Mouse (Mus musculus) erythroblast, embryonic 14.5 days (primary cell): ENCODE measurements around the gene Btbd9. TPM values are rescaled to one million over a fixed set of nuclear protein-coding genes. Genes with fewer than 3 reads are reported as not detected.
A peak's percentile ranks its signal among the peaks of the same experiment; 100 is the strongest.

Source experiments
- H3K27me3 ChIP-seq: 2 replicates; pipeline ENCODE4 v1.6.1; 2012; ENCODE audit warnings: inconsistent platforms; ENCODE audit not compliant: control insufficient read depth
- H3K36me3 ChIP-seq: 2 replicates; pipeline ENCODE4 v1.6.1; 2012; ENCODE audit warnings: mild to moderate bottlenecking, inconsistent platforms; ENCODE audit not compliant: control insufficient read depth
- H3K4me1 ChIP-seq: 2 replicates; pipeline ENCODE4 v1.6.1; 2012; ENCODE audit warnings: inconsistent platforms; ENCODE audit not compliant: control insufficient read depth
- H3K4me3 ChIP-seq: replicated peaks from 2 replicates; pipeline ENCODE3; 2012; ENCODE audit warnings: moderate library complexity, mild to moderate bottlenecking, inconsistent platforms
- H3K9me3 ChIP-seq: 2 replicates; pipeline ENCODE4 v1.6.1; 2012; ENCODE audit warnings: low read length, inconsistent platforms, mixed read lengths; ENCODE audit not compliant: control insufficient read depth
- GATA1 ChIP-seq: IDR thresholded peaks from 2 replicates; pipeline ENCODE4 v1.6.1; 2012; ENCODE audit warnings: low read length, inconsistent platforms, mixed read lengths
- TAL1 ChIP-seq: IDR thresholded peaks from 3 replicates; pipeline ENCODE4 v1.6.1; 2012; ENCODE audit warnings: low read length, inconsistent platforms, mixed read lengths
- polyA plus RNA-seq: library from polyadenylated mRNA; stranded (reverse); fragments of >175 nt; gene quantifications from 2 replicates; pipeline ENCODE4 v1.2.3, GENCODE M21; 2012

Gene Btbd9
- polyA plus RNA-seq, 1 experiment, result 0.26 TPM

- TF ChIP-seq TAL1 (no peak), GATA1 (no peak)
- Histone ChIP-seq H3K27me3 (no peaks in the 10 kb centered on the region), H3K9me3 (no peaks in the 10 kb centered on the region), H3K4me1 (no peaks in the 10 kb centered on the region), H3K4me3 (no peak overlapping the region), H3K36me3 (no peaks in the 10 kb centered on the region)
These were observed 207.7 kb downstream of the Btbd9 start for GRCm38 (mm10) chr17:30368559-30368958.

GRCm38 (mm10) chr17:30364701-30365100 lies 211.6 kb downstream of the Btbd9 start:
- no peaks in the 10 kb centered on the region for H3K36me3 ChIP-seq
- no peaks in the 10 kb centered on the region for H3K9me3 ChIP-seq
- no peaks in the 10 kb centered on the region for H3K4me1 ChIP-seq
- H3K4me3 ChIP-seq, result no peak overlapping the region
- no peaks in the 10 kb centered on the region for H3K27me3 ChIP-seq
- TF ChIP-seq TAL1 (no peak), GATA1 (no peak)

- TF ChIP-seq GATA1, result no peak
- TF ChIP-seq TAL1, result no peak
- Histone ChIP-seq H3K4me1 (no peaks in the 10 kb centered on the region), H3K9me3 (no peaks in the 10 kb centered on the region), H3K4me3 (no peak overlapping the region), H3K36me3 (no peaks in the 10 kb centered on the region), H3K27me3 (no peaks in the 10 kb centered on the region)
These were observed 212.9 kb downstream of the Btbd9 start for GRCm38 (mm10) chr17:30363365-30363764.

GRCm38 (mm10) chr17:30360654-30361053 lies 215.6 kb downstream of the Btbd9 start:
- no peak overlapping the region for H3K4me3 ChIP-seq
- no peaks in the 10 kb centered on the region for H3K36me3 ChIP-seq
- H3K27me3 ChIP-seq, result no peaks in the 10 kb centered on the region
- H3K9me3 ChIP-seq, result no peaks in the 10 kb centered on the region
- H3K4me1 ChIP-seq, result no peaks in the 10 kb centered on the region
- TF ChIP-seq GATA1 (no peak), TAL1 (no peak)

GRCm38 (mm10) chr17:30359392-30359791 lies 216.9 kb downstream of the Btbd9 start:
- H3K4me3 ChIP-seq, result no peak overlapping the region
- no peaks in the 10 kb centered on the region for H3K9me3 ChIP-seq
- H3K4me1 ChIP-seq, result no peaks in the 10 kb centered on the region
- no peaks in the 10 kb centered on the region for H3K27me3 ChIP-seq
- no peaks in the 10 kb centered on the region for H3K36me3 ChIP-seq
- TF ChIP-seq GATA1 (no peak), TAL1 (no peak)

GRCm38 (mm10) chr17:30355431-30355830 lies 220.9 kb downstream of the Btbd9 start:
- no peaks in the 10 kb centered on the region for H3K27me3 ChIP-seq
- H3K4me3 ChIP-seq, result no peak overlapping the region
- TF ChIP-seq GATA1, result no peak
- TF ChIP-seq TAL1, result no peak
- H3K9me3 ChIP-seq, result no peaks in the 10 kb centered on the region
- no peaks in the 10 kb centered on the region for H3K36me3 ChIP-seq
- no peaks in the 10 kb centered on the region for H3K4me1 ChIP-seq

GRCm38 (mm10) chr17:30354381-30354780 lies 221.9 kb downstream of the Btbd9 start:
- TF ChIP-seq TAL1 (no peak), GATA1 (no peak)
- H3K27me3 ChIP-seq, result no peaks in the 10 kb centered on the region
- no peak overlapping the region for H3K4me3 ChIP-seq
- no peaks in the 10 kb centered on the region for H3K9me3 ChIP-seq
- no peaks in the 10 kb centered on the region; the same call in 1 of the 2 replicates for H3K4me1 ChIP-seq
- no peaks in the 10 kb centered on the region for H3K36me3 ChIP-seq

- peaks cover 4% of the 10 kb centered on the region; the same call in 1 of the 2 replicates for H3K27me3 ChIP-seq
- peaks cover 26% of the 10 kb centered on the region for H3K4me1 ChIP-seq
- no peaks in the 10 kb centered on the region for H3K36me3 ChIP-seq
- TF ChIP-seq GATA1, result no peak
- TF ChIP-seq TAL1, result no peak
- H3K4me3 ChIP-seq, result no peak overlapping the region
- no peaks in the 10 kb centered on the region for H3K9me3 ChIP-seq
These were observed 228.3 kb downstream of the Btbd9 start for GRCm38 (mm10) chr17:30348031-30348430.

- peak overlapping the region; percentile 19 for H3K4me3 ChIP-seq
- H3K27me3 ChIP-seq, result peaks cover 4% of the 10 kb centered on the region; the same call in 1 of the 2 replicates
- H3K4me1 ChIP-seq, result peaks cover 26% of the 10 kb centered on the region
- H3K36me3 ChIP-seq, result no peaks in the 10 kb centered on the region
- no peaks in the 10 kb centered on the region for H3K9me3 ChIP-seq
- TF ChIP-seq TAL1 (peak; percentile 60; the same call in 2 of the 3 replicates), GATA1 (no peak; the same call in 1 of the 2 replicates)
These were observed 229.1 kb downstream of the Btbd9 start for GRCm38 (mm10) chr17:30347101-30347613.

GRCm38 (mm10) chr17:30345008-30345407 lies 231.3 kb downstream of the Btbd9 start:
- peaks cover 26% of the 10 kb centered on the region for H3K4me1 ChIP-seq
- H3K4me3 ChIP-seq, result no peak overlapping the region
- H3K27me3 ChIP-seq, result peaks cover 4% of the 10 kb centered on the region; the same call in 1 of the 2 replicates
- H3K36me3 ChIP-seq, result no peaks in the 10 kb centered on the region
- TF ChIP-seq GATA1 (no peak), TAL1 (no peak)
- H3K9me3 ChIP-seq, result no peaks in the 10 kb centered on the region
